Mouse (Mus musculus) testis, adult 2 months (tissue): ENCODE data around the gene Papolg.
"Not testable (repeated sequence)": the region's sequence is repeated elsewhere in the genome, so short reads cannot be mapped to it uniquely, and the experiment has no call there.

Experiments used
- CTCF ChIP-seq: fragments of 200-500 bp; IDR thresholded peaks from 2 replicates; pipeline ENCODE4 v1.5.1; 2012; ENCODE audit warnings: low read depth, mild to moderate bottlenecking, inconsistent platforms, low read length, moderate library complexity; ENCODE audit not compliant: control insufficient read depth, insufficient read depth, insufficient replicate concordance
- POLR2A ChIP-seq: fragments of 200-500 bp; IDR thresholded peaks from 2 replicates; pipeline ENCODE4 v1.6.1; 2012; ENCODE audit warnings: low read depth, mild to moderate bottlenecking, inconsistent platforms, low read length, moderate library complexity; ENCODE audit not compliant: control insufficient read depth

DNA sequence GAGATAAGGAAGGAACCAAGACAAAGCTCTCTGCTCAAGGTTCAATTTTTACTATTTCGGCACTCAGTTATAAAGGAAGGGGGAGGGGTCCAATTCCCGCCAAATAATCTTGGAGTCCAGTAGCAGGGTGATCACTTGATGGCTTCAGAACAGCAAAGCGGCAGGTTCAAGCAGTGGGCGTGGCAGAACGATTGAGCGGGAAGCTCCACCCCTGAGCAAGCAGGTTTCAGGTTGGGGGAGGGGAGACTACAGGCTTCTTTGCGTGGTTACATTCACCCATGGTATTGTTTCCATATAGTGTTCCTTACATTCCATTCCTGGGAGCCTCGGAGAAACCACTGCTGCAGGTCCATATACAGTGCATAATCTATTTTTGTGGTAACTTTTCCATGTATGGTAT is 33.1 kb upstream of the Papolg start:
- not testable (repeated sequence) for TF ChIP-seq POLR2A, CTCF
